Mouse (Mus musculus): Measurements from ENCODE around the gene Pln.
A peak's percentile ranks its signal among the peaks of the same experiment; 100 is the strongest.

The Pln gene

DNA sequence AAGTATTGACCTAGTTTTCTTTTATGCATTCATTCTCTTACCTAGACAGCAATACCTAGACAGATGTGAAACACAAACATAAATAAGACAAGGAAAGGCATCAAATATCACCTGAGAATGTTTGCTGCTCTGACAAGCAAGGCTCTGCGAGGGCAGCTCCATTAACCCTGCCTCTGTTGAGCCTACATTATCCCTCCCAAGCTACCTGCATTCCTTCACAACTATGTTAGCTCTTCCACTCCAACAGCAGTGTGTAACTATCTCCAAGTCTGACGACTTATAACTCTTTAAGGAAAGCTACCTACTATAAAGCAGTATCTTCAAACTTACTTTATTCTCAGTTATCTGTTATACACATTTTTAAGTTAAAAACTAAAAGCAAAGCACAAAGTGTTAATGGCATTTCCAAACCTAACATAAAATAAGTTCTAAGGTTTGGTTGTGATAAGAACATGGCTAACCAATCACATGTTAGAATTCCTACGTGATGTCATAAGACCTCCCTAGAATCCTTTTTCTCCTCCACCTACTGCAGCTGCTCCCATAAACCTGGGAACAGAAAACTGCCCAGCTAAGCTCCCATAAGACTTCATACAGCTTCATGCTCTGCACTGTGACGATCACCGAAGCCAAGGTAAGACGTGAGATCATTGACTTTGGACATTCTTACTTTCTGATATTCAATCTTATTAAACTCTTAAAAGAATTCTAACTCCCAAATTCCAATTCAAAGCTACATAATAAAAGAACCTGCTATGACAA, at the start of gene Pln:
Pln (plus strand) TSS at position 506 of the 762 bp plus-strand sequence.
- DNase-seq = no peak

DNA sequence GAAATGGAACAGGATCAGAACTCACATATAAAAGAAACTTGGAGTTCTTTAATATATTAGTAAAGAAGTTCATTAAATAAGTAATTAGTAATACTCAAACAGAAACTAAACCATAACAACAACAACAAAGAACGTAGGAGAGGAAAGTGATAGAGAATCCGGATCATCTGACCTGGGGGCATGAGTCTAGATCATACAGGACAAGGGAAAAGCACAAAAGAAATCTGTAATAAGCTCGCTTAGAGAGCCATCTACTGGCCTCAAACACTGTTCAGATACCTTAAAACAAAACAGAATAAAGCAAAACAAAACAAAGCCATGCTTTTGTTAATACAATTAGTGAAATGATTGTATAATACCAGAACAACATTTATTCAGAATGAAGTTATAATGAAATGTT, 31.6 kb upstream of the Pln start:
- no peak for DNase-seq

- no peak for DNase-seq
Observed at GRCm38 (mm10) chr10:53306674-53307073, 30.8 kb upstream of the Pln start.

DNA sequence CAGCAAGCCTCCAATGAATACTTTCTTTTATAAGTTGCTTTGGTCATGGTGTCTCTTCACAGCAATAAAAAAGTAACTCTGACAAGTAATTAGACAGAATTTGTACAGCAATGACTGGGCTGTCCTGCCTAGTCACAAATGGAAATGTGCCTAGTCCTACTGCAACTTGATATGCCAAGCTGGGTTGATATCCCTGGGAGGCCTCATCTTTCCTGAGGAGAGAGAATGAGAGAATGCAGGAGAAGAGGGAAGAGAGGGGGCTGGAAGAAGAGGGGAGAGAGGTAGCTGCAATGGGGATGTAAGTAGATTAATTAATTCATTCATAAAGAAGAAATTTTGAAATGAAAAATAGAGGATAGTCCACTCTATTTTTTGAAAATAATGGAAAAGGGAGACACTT, 14.1 kb upstream of the Pln start:
- DNase-seq = no peak

- DNase-seq = no peak
Observed at GRCm38 (mm10) chr10:53324663-53325062, 12.8 kb upstream of the Pln start.

- DNase-seq = no peak
Observed at GRCm38 (mm10) chr10:53326367-53326766, 11.1 kb upstream of the Pln start.

DNA sequence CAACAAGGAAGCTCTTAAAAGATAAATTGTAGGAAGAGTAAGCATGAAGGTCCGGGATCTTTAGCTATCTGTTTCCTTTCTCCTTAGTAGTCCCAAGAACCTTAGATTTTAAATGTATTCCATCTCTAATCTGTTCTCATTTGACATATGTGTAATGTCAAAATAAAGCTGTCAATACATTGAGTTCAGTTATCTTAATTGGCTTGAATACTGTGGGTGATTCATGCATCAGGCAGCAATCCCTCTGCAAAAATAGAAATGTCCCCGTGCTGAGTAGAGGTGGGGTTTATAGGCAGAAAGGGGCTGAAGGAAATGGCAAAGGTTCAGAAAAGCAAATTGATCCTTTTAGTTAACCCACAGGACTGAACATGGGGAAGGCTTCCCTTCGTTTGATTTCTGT, 8.2 kb upstream of the Pln start:
- no peak for DNase-seq

- no peak for DNase-seq
Observed at GRCm38 (mm10) chr10:53332752-53333151, 4.7 kb upstream of the Pln start.

DNA sequence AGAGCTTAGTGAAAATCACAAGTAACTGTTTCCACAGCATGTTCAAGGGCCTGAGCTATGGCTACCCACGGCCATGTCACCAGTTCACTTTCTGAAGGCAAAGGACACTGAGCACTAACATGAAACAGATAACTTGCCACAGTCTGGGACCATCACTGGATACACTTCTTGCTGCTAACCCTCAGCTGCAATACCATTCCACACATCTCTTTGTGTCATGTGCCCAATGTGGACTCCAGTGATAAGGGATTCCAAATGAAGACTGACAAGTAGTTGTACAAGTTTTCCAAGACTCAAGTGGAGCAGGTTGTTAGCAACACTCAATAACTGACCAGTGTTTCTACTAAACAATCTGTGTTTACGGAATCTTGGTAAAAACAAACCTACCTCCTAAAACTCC, 2.2 kb upstream of the Pln start:
- DNase-seq = no peak

GRCm38 (mm10) chr10:53335974-53336373, 1.5 kb upstream of the Pln start:
- no peak for DNase-seq

DNA sequence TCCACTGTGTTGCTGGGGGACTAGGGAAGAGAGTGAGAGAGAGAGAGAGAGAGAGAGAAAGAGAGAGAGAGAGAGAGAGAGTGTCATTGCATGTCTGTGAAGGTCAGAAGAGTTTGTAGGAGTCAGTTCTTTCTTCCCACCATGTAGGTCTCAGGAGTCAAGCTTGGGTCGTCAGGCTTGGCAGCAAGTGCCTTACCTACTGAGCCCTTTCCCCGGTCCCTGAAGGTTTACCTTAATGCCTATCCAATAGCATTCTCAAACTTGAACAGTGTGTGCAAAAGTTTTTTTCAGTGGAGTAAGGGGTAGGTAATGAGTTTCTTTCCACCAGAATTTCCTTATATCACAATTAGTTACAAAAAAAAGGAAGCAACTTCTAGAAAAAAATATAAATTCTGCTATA, 1.6 kb downstream of the Pln start:
- no peak for DNase-seq

GRCm38 (mm10) chr10:53341288-53341965, 4.0 kb downstream of the Pln start:
- DNase-seq = peak; percentile 42

DNA sequence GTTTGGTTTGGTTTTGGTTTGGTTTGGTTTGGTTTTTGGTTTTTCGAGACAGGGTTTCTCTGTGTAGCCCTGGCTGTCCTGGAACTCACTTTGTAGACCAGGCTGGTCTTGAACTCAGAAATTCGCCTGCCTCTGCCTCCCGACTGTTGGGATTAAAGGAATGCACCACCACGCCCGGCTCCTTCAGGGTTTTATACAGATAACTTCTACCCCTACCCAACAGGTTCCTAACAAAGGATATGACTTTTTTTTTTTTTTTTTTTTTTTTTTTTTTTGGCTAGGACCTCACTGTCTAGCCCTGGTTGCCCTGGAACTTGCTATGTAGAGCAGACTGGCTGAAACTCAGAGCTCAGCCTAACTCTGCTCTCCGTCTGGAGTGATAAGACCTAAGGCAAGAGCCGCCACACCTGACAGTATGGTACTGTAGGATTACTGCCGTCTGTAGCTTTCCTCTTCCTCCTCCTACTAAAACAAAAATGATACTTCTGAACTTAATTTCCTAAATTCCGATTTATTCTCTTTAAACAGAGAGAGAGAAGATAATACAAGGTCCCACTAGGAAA, 4.8 kb downstream of the Pln start:
- no peak for DNase-seq

DNA sequence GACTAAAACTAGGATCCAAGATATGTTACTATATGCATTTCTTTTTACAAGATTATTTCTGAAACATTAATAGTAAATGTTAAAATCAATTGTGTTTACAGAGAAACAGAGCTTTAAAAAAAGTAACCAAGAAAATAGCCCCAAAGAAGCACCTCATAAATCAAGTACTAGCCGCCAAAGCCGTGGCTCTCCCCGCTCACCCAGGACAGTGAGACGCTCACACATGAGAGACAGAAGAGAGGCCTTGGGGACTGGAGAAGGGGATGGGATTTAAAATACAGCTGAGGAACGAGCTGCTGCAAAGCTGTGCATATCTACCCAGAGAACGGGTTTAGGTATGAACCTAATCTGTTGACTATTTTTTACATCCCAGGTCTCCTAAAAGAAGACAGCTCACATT, 5.9 kb downstream of the Pln start:
- DNase-seq = no peak

DNA sequence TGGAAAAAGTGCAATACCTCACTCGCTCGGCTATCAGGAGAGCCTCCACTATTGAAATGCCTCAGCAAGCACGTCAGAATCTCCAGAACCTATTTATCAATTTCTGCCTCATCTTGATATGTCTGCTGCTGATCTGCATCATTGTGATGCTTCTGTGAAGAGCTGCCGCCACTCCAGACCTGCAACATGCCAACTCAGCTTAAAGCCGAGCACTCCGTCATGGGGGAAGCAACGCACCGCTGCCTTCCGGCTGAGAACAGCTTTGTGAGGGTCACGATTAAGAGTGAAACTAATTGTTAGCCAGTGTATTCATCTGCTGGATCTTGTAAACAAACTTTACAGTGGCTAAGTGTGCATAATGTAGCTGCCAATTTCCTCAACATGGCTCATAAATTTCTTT, 6.4 kb downstream of the Pln start:
- DNase-seq = no peak

DNA sequence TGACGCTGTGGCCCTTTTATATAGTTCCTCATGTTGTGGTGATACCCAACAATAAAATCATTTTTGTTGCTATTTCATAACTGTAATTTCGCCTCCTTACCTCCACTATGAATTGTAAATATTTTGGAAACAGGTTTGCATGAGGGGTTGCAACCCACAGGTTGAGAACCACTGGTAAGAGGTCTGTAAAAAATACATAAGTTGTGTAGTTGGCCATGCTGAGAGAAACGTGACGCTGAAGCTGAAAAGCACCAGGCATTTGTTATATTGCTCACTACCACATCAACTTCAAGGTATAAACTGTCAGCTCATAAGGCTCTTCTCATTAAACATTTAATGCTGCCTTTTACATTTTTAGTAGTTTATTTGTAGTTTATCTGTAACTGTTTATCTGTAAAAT, 8.0 kb downstream of the Pln start:
- no peak for DNase-seq

DNA sequence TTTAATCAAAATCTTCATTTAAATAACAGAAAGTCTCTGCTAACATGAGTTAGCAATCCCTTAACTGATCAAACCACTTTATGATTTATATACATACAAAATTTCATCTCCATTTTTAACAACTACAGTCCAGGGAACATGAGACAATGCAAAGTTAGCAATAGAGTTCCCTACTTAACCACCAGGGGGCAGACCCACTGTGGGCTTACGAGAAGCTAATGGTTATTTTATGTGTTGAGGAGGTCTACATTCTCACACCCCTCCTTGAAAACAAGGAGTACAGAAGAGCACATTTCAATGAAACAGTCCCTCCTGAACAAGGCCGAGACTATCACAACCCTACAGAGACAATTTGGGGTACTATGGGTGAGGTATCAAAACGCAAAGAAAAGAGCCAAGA, 9.0 kb downstream of the Pln start:
- peak; percentile 58 for DNase-seq

GRCm38 (mm10) chr10:53346916-53347315, 9.4 kb downstream of the Pln start:
- DNase-seq = no peak

DNA sequence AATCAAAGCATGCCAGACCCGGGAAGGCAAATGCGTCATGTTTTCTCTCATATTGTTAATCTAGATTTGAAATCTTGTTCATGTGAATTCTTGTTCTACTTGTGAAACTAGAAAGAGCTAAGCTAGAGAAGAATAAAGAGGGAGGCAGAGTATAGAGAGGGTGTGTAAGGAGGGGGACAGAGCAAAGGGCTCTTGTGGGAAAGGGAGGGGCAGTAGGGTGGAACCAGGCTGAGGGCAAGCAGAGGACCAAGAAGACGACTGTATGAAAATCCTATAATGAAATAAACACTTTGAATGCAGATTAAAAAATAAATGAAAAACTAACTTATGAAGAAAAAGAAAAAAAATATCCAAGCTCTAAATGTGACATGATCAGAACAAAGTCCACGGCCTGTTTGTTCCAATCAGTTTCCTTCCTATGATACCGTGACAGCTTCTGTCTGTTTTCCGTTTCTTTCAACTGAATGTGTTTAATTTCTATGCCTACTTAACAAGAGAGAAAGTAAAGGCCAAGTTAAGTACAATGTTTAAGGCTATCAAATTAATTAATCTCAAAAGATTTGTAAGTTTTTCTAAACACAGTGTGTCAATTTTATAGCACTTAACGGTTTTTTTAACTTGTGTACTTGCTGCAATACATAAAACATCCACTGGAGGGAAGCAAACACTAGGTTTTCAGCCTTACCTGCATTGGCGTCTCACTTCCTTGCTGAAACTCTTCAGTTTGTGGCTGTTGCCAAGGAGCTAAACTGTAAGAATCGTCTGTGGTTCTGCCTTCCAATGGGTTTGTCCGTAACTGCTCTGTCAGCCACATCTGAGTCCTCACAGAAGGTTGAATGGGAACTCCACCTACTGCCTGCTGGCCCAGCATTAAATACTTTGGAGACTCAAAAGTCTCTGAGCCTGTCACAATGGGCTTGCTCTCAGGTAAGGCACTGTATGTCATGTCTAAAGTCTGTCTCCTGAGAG, 10.6 kb downstream of the Pln start:
- DNase-seq = peak; percentile 82

DNA sequence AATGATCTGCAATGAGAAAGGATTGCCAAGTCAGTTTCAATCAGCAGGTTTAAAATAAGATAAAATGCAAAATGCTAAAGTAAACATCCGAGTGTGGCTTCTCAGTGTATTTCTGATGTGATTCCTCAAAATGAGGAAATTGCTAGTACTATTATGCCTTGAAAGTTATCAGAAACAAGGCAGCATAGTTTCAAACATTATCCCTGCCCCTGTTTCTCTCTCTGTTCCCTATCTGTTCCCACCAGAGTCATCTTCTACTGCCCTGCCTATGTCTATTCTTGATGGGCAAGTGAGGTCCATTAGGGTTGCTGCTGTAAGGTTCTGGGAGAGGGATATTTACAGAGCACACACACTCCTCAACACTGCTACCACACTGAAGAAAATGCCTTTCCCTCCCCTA, 11.8 kb downstream of the Pln start:
- DNase-seq = no peak

- no peak for DNase-seq
Observed at GRCm38 (mm10) chr10:53353665-53354064, 16.2 kb downstream of the Pln start.

DNA sequence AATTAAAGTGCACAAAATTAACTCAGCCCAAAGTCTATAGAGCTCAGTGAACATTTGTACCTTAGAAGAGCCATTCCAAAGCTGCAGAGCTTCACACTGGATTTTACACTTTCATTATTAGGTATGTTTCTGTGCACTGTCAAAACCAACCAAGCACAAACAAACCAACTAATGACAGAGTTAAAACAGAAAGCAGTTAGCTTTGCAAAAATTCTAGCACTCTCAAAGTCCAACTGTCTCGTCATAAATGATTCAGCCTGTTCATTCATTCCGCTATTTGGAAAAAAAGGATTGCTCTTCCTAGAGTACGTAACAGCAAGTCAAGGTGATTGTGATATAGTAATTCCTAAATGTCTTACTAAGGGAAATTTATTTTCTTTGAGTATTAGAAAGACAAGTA, 21.5 kb downstream of the Pln start:
- DNase-seq = no peak

- DNase-seq = no peak
Observed at GRCm38 (mm10) chr10:53364311-53364710, 26.8 kb downstream of the Pln start.

All from cerebellum, adult 9-10 months (tissue).